Mouse (Mus musculus): ENCODE measurements around the gene Dnajc5. TPM values are rescaled to one million over a fixed set of nuclear protein-coding genes. Genes with fewer than 3 reads are reported as not detected.
A peak's percentile ranks its signal among the peaks of the same experiment; 100 is the strongest.

Dnajc5 gene
- polyA plus RNA-seq, 1 experiment from 2014 or later, result 70.5 TPM

GRCm38 (mm10) chr2:181588229-181588780 is 68.0 kb downstream of the Dnajc5 start:
- Histone ChIP-seq H3K4me3 (replicated peaks; ENCODE audit: low read depth, low read length) (no peak overlapping the region), H3K27me3 (ENCODE audit: insufficient read depth, low read length) (no peaks in the 10 kb centered on the region), H3K9me3 (replicated peaks; ENCODE audit: low read length) (no peaks in the 10 kb centered on the region), H3K4me2 (ENCODE audit: low read length) (no peak overlapping the region), H3K9ac (ENCODE audit: low read depth, low read length) (no peak overlapping the region), H3K27ac (no peak overlapping the region), H3K36me3 (ENCODE audit: insufficient read depth, low read length) (peaks cover 47% of the 10 kb centered on the region), H3K4me1 (replicated peaks; ENCODE audit: insufficient read depth, low read length) (peaks cover 9% of the 10 kb centered on the region; the same call in 1 of the 2 replicates)
- no peak for TF ChIP-seq CTCF (IDR thresholded peaks at IDR 0.05; ENCODE audit: low read depth)
- 85% methylated on average over 11 of the region's 11 CpGs for WGBS
- DNase-seq (ENCODE audit: low spot score) (no peak), ATAC-seq (replicated peaks; ENCODE audit: low FRiP score, low read depth) (no peak)

DNA sequence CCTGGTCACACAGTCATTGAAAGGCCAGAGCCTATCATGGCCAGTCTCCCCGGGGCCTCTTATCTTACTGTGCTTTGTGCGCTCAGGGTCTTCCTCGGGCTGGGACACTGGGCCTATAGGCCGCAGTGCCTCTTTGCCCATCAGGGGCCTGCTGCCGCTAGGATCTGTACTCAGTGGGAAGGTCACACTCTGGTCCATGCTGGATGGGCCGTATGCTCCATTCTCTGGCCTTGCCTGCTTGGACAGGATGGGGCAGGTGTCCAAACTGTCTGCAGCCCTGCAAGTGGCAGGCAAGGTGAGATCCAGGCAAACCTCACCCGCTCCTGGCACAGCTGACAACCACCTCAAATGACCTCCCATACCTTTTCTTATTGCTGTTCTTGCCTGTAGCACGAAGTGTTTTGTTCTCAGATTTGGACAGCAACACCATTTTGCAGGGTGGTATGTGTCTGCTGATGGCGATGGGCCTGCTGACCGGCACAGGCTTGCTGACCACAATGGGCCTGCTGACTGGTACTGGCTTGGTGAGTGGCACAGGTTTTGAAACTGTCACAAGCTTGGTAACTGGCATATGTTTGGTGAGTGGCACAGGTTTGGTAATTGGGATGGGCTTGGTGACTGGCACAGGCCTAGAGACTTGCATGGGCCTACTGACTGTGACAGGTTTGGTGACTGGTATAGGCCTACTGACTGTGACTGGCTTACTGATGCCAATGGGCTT is 68.9 kb downstream of the Dnajc5 start:
- H3K4me2 ChIP-seq (ENCODE audit: low read length), result no peak overlapping the region
- peaks cover 9% of the 10 kb centered on the region; the same call in 1 of the 2 replicates for H3K4me1 ChIP-seq (replicated peaks; ENCODE audit: insufficient read depth, low read length)
- no peak overlapping the region for H3K27ac ChIP-seq
- H3K9me3 ChIP-seq (replicated peaks; ENCODE audit: low read length), result no peaks in the 10 kb centered on the region
- H3K9ac ChIP-seq (ENCODE audit: low read depth, low read length), result no peak overlapping the region
- H3K4me3 ChIP-seq (replicated peaks; ENCODE audit: low read depth, low read length), result no peak overlapping the region
- no peaks in the 10 kb centered on the region for H3K27me3 ChIP-seq (ENCODE audit: insufficient read depth, low read length)
- TF ChIP-seq CTCF (IDR thresholded peaks at IDR 0.05; ENCODE audit: low read depth), result no peak
- WGBS, result 92% methylated on average over 10 of the region's 10 CpGs
- peaks cover 45% of the 10 kb centered on the region for H3K36me3 ChIP-seq (ENCODE audit: insufficient read depth, low read length)
- no peak for ATAC-seq (replicated peaks; ENCODE audit: low FRiP score, low read depth)
- no peak for DNase-seq (ENCODE audit: low spot score)

DNA sequence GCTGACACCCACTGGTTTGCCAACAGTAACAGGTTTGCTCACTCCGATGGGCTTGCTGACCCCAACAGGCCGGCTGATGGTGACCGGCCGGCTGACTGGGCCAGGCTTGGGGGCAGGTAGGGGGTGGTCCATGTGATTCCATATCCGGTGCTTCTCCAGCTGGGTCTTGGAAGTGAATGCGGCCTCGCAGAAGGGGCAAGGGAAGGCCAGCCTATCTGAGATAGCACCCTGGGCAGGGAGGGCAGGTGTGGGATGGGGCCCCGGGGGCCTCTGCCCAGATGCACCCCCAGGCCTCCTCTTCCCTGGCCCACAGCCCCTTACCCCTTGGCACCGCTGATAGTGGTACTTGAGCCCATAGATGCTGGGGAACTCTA is 69.4 kb downstream of the Dnajc5 start:
- H3K4me3 ChIP-seq (replicated peaks; ENCODE audit: low read depth, low read length), result no peak overlapping the region
- TF ChIP-seq CTCF (IDR thresholded peaks at IDR 0.05; ENCODE audit: low read depth), result no peak

DNA sequence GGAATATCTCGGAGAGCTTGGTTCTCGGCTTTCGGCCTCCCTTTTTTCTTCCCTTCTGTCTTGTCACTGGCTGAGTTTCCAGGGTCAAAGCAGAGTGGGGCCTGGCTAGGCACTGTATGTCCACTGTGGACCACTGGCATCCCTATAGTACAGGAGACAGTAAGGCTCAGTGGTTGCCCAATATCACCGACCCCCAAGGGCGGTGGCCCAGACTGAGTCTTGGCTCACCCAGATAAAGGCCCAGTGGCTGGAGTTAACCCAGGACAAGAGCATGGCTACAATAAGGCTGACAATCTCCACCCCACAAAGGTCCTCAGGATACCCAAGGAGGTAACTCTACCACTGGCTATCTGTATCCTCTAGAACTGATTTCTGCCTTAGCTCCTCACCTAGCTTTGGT is 70.2 kb downstream of the Dnajc5 start:
- DNase-seq (ENCODE audit: low spot score) (no peak), ATAC-seq (replicated peaks; ENCODE audit: low FRiP score, low read depth) (no peak)
- peaks cover 32% of the 10 kb centered on the region for H3K36me3 ChIP-seq (ENCODE audit: insufficient read depth, low read length)
- H3K4me1 ChIP-seq (replicated peaks; ENCODE audit: insufficient read depth, low read length), result peaks cover 9% of the 10 kb centered on the region; the same call in 1 of the 2 replicates
- no peak overlapping the region for H3K4me3 ChIP-seq (replicated peaks; ENCODE audit: low read depth, low read length)
- no peak overlapping the region for H3K9ac ChIP-seq (ENCODE audit: low read depth, low read length)
- H3K4me2 ChIP-seq (ENCODE audit: low read length), result no peak overlapping the region
- no peak overlapping the region for H3K27ac ChIP-seq
- TF ChIP-seq CTCF (IDR thresholded peaks at IDR 0.05; ENCODE audit: low read depth), result no peak
- no peaks in the 10 kb centered on the region for H3K9me3 ChIP-seq (replicated peaks; ENCODE audit: low read length)
- no peaks in the 10 kb centered on the region for H3K27me3 ChIP-seq (ENCODE audit: insufficient read depth, low read length)
- WGBS, result 95% methylated on average over 5 of the region's 5 CpGs

More for the DNA sequence above, 69.4 kb downstream of the Dnajc5 start:
- no peak for DNase-seq (ENCODE audit: low spot score)
- Histone ChIP-seq H3K9ac (ENCODE audit: low read depth, low read length) (no peak overlapping the region), H3K4me1 (replicated peaks; ENCODE audit: insufficient read depth, low read length) (peaks cover 9% of the 10 kb centered on the region; the same call in 1 of the 2 replicates), H3K9me3 (replicated peaks; ENCODE audit: low read length) (no peaks in the 10 kb centered on the region), H3K27me3 (ENCODE audit: insufficient read depth, low read length) (no peaks in the 10 kb centered on the region), H3K27ac (no peak overlapping the region), H3K36me3 (ENCODE audit: insufficient read depth, low read length) (peaks cover 39% of the 10 kb centered on the region), H3K4me2 (ENCODE audit: low read length) (no peak overlapping the region)
- 92% methylated on average over 9 of the region's 9 CpGs for WGBS
- no peak for ATAC-seq (replicated peaks; ENCODE audit: low FRiP score, low read depth)

GRCm38 (mm10) chr2:181591528-181592085 is 71.3 kb downstream of the Dnajc5 start, which contains the start of gene Prpf6:
Prpf6 (plus strand) TSS chr2:181591868.
- peak within 1 kb of the TSS; percentile 90 for H3K27ac ChIP-seq
- TF ChIP-seq CTCF (IDR thresholded peaks at IDR 0.05; ENCODE audit: low read depth), result no peak
- peaks cover 9% of the 10 kb centered on the region; the same call in 1 of the 2 replicates for H3K4me1 ChIP-seq (replicated peaks; ENCODE audit: insufficient read depth, low read length)
- 4% methylated on average over 5 of the region's 5 CpGs for WGBS
- H3K4me2 ChIP-seq (ENCODE audit: low read length), result peak within 1 kb of the TSS; percentile 92
- no peaks in the 10 kb centered on the region for H3K27me3 ChIP-seq (ENCODE audit: insufficient read depth, low read length)
- ATAC-seq (replicated peaks; ENCODE audit: low FRiP score, low read depth) (no peak), DNase-seq (ENCODE audit: low spot score) (no peak)
- peak within 1 kb of the TSS; percentile 95 for H3K9ac ChIP-seq (ENCODE audit: low read depth, low read length)
- peaks cover 25% of the 10 kb centered on the region for H3K36me3 ChIP-seq (ENCODE audit: insufficient read depth, low read length)
- no peaks in the 10 kb centered on the region for H3K9me3 ChIP-seq (replicated peaks; ENCODE audit: low read length)
- H3K4me3 ChIP-seq (replicated peaks; ENCODE audit: low read depth, low read length), result peak within 1 kb of the TSS; percentile 91

DNA sequence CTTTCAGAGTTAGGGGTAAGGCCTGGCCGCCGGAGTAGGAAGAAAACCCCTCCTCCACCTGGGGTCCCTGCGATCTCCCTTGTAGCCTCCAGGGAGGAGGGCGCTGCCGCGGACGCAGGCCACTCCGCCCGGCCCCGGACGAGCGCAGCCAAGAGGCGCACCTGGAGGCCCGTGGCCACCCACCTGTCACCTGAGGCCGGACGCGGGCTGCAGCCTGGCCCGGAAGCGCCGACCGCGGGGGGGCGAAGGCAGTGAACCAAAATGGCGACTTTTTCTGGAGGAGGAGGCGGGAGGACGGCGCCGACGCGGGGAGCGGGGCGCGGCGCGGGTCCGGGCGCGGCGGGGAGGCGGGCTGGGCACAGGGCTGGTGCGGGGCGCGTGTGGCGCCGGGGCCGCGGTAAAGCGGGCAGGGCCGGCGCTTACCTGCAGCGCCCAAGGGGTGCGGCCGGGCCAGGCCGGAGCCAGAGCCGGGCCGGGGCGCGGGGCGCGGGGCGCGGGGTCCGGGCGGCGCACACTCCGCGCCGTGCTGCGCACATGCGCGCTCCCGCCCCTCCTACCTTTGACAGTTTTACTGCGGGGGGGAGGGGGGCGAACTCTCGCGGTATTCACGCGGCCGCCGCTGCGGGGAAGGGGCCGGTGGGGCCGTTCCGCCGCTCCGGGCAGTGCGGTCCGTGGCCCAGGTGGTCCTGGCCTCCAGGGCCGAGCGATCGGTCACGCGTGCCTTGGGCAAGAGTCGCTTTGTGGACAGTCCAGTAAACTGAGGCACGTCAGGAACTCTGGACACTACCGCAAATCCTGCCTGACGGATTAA is 72.2 kb downstream of the Dnajc5 start, which contains the start of gene Zfp512b:
Gene Zfp512b, minus strand, starts transcription at position 573 of the 811 bp plus-strand sequence.
- H3K27me3 ChIP-seq (ENCODE audit: insufficient read depth, low read length), result no peaks in the 10 kb centered on the region
- peaks cover 19% of the 10 kb centered on the region for H3K36me3 ChIP-seq (ENCODE audit: insufficient read depth, low read length)
- no peak for TF ChIP-seq CTCF (IDR thresholded peaks at IDR 0.05; ENCODE audit: low read depth)
- H3K4me3 ChIP-seq (replicated peaks; ENCODE audit: low read depth, low read length), result peak within 1 kb of the TSS; percentile 91
- H3K9ac ChIP-seq (ENCODE audit: low read depth, low read length), result peak within 1 kb of the TSS; percentile 95
- under 1% methylated on average over 92 of the region's 97 CpGs for WGBS
- DNase-seq (ENCODE audit: low spot score), result peak; percentile 70
- no peaks in the 10 kb centered on the region for H3K9me3 ChIP-seq (replicated peaks; ENCODE audit: low read length)
- peaks cover 9% of the 10 kb centered on the region; the same call in 1 of the 2 replicates for H3K4me1 ChIP-seq (replicated peaks; ENCODE audit: insufficient read depth, low read length)
- peak; percentile 85 for ATAC-seq (replicated peaks; ENCODE audit: low FRiP score, low read depth)
- peak within 1 kb of the TSS; percentile 92 for H3K4me2 ChIP-seq (ENCODE audit: low read length)
- peak within 1 kb of the TSS; percentile 90 for H3K27ac ChIP-seq
